Mouse (Mus musculus) olfactory bulb, adult 2 months (tissue): ENCODE results near the gene Cabs1.

Experiments
- CTCF ChIP-seq: fragments of 200-500 bp; IDR thresholded peaks from 2 replicates; pipeline ENCODE4 v1.5.1; 2012; ENCODE audit warnings: low read depth, mild to moderate bottlenecking, low read length, moderate library complexity; ENCODE audit not compliant: insufficient read depth
- POLR2A ChIP-seq: fragments of 200-500 bp; IDR thresholded peaks from 2 replicates; pipeline ENCODE4 v1.6.1; 2012; ENCODE audit warnings: mild to moderate bottlenecking, low read depth, low read length, moderate library complexity; ENCODE audit not compliant: insufficient read depth

- TF ChIP-seq CTCF (no peak), POLR2A (no peak)
Measured at GRCm38 (mm10) chr5:87969201-87969600, 10.0 kb upstream of the Cabs1 start, which contains the start of the genes 2310003L06Rik and Gm28434.
